Mouse (Mus musculus) bone marrow macrophage, adult 2 months (primary cell): ENCODE measurements around the gene Hspa1b.

Experiments
- CTCF ChIP-seq: IDR thresholded peaks from 2 replicates; pipeline ENCODE4 v1.5.1; 2012; ENCODE audit warnings: low read depth, mild to moderate bottlenecking, low read length, moderate library complexity
- POLR2A ChIP-seq: IDR thresholded peaks from 2 replicates; pipeline ENCODE4 v1.6.1; 2012; ENCODE audit warnings: mild to moderate bottlenecking, low read depth, low read length, borderline replicate concordance

DNA sequence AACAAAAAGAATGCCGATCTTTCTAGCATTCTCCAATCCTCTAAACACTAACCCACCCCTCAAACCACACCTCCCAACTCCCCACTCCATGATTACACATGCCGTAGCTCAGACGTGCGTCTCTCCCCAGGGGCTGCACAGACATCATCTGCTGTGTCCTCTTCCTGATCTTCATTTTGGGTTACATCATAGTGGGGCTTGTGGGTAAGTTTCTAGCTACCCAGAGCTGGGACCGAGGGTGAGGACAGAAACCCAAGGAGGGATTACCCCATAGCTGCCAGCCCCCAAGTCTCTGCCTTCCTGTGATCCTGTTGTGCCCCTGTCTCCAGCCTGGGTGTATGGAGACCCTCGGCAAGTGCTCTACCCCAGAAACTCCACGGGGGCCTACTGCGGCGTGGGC lies 41.9 kb downstream of the Hspa1b start:
- TF ChIP-seq POLR2A, result no peak
- TF ChIP-seq CTCF, result no peak
